Mouse (Mus musculus): ENCODE measurements around the gene Krt35. TPM values are rescaled to one million over a fixed set of nuclear protein-coding genes. Genes with fewer than 3 reads are reported as not detected.

Gene Krt35
- polyA plus RNA-seq, 1 experiment from 2014 or later, result not detected

DNA sequence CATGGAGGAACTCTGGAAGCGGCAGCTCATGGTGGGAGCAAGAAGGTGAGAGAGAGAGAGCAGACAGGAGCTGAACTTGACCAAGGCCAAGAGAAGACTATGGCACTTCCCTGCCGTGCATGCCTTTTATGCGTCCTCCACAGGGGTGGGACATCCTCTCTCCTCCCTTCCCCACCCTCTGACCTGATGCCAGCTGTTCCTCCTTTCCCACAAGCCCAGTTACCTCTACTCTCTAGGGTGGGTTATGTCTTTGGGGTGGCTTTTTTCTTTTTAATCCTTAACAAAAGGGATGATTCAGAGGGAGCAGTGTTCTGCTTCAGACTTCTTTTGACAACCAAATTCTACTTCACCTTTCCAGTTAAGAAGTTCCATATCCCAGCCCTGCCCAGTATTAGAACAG is 25.4 kb upstream of the Krt35 start, which contains the start of gene Krt13:
Gene Krt13, minus strand, starts transcription at position 101 of the 400 bp plus-strand sequence.
- H3K36me3 ChIP-seq (ENCODE audit: control insufficient read depth, insufficient read depth), result no peaks in the 10 kb centered on the region
- 83% methylated on average over 3 of the region's 3 CpGs for WGBS

DNA sequence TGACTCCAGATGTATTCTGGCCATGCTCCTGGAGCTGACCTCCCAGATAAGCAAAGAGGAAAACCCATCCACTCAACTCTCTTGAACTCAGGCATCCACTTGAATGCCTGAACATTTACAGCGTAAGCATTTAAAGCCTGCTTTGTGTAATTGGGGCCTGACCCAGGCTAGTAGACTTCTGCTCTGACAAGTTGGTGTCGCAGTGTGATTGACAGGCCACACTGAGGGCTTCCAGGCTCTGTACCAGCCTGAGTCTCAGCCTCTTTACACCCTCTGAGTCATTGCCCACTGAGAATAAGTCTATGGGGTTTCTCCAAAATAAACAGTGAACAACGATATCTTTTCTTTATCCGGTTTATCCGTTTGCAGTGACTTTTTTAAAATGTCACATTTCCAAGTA is 24.3 kb upstream of the Krt35 start:
- ATAC-seq (replicated peaks; ENCODE audit: extremely low read depth, insufficient read depth, low FRiP score), result no peak
- Histone ChIP-seq H3K27me3 (ENCODE audit: control insufficient read depth, insufficient read depth, low read length) (no peaks in the 10 kb centered on the region), H3K4me1 (ENCODE audit: control insufficient read depth, insufficient read depth, low read length) (no peaks in the 10 kb centered on the region), H3K27ac (ENCODE audit: low read length) (no peak overlapping the region), H3K4me2 (ENCODE audit: low read depth, low read length) (no peak overlapping the region), H3K36me3 (ENCODE audit: control insufficient read depth, insufficient read depth) (no peaks in the 10 kb centered on the region), H3K9me3 (replicated peaks; ENCODE audit: control insufficient read depth, low read length) (no peaks in the 10 kb centered on the region), H3K4me3 (ENCODE audit: low read length) (no peak overlapping the region), H3K9ac (ENCODE audit: low read length) (no peak overlapping the region)
- 44% methylated on average over 5 of the region's 5 CpGs for WGBS

More for the DNA sequence above, 25.4 kb upstream of the Krt35 start, which contains the start of gene Krt13:
- ATAC-seq (replicated peaks; ENCODE audit: extremely low read depth, insufficient read depth, low FRiP score), result no peak
- no peak within 1 kb of the TSS for H3K4me3 ChIP-seq (ENCODE audit: low read length)
- no peak within 1 kb of the TSS for H3K9ac ChIP-seq (ENCODE audit: low read length)
- no peak within 1 kb of the TSS for H3K4me2 ChIP-seq (ENCODE audit: low read depth, low read length)
- H3K27me3 ChIP-seq (ENCODE audit: control insufficient read depth, insufficient read depth, low read length), result no peaks in the 10 kb centered on the region
- no peaks in the 10 kb centered on the region for H3K4me1 ChIP-seq (ENCODE audit: control insufficient read depth, insufficient read depth, low read length)
- H3K27ac ChIP-seq (ENCODE audit: low read length), result no peak within 1 kb of the TSS
- no peaks in the 10 kb centered on the region for H3K9me3 ChIP-seq (replicated peaks; ENCODE audit: control insufficient read depth, low read length)

- Histone ChIP-seq H3K36me3 (ENCODE audit: control insufficient read depth, insufficient read depth) (no peaks in the 10 kb centered on the region), H3K27ac (ENCODE audit: low read length) (no peak overlapping the region), H3K4me2 (ENCODE audit: low read depth, low read length) (no peak overlapping the region), H3K4me3 (ENCODE audit: low read length) (no peak overlapping the region), H3K27me3 (ENCODE audit: control insufficient read depth, insufficient read depth, low read length) (no peaks in the 10 kb centered on the region), H3K9me3 (replicated peaks; ENCODE audit: control insufficient read depth, low read length) (no peaks in the 10 kb centered on the region), H3K4me1 (ENCODE audit: control insufficient read depth, insufficient read depth, low read length) (no peaks in the 10 kb centered on the region), H3K9ac (ENCODE audit: low read length) (no peak overlapping the region)
- no peak for ATAC-seq (replicated peaks; ENCODE audit: extremely low read depth, insufficient read depth, low FRiP score)
- WGBS, result 81% methylated on average over 2 of the region's 2 CpGs
These were observed 17.6 kb upstream of the Krt35 start for GRCm38 (mm10) chr11:100113742-100114029.

GRCm38 (mm10) chr11:100112935-100113741 is 17.1 kb upstream of the Krt35 start:
- Histone ChIP-seq H3K36me3 (ENCODE audit: control insufficient read depth, insufficient read depth) (no peaks in the 10 kb centered on the region), H3K4me3 (ENCODE audit: low read length) (no peak overlapping the region), H3K9me3 (replicated peaks; ENCODE audit: control insufficient read depth, low read length) (no peaks in the 10 kb centered on the region), H3K27me3 (ENCODE audit: control insufficient read depth, insufficient read depth, low read length) (no peaks in the 10 kb centered on the region), H3K4me2 (ENCODE audit: low read depth, low read length) (no peak overlapping the region), H3K4me1 (ENCODE audit: control insufficient read depth, insufficient read depth, low read length) (no peaks in the 10 kb centered on the region), H3K9ac (ENCODE audit: low read length) (no peak overlapping the region), H3K27ac (ENCODE audit: low read length) (no peak overlapping the region)
- 76% methylated on average over 11 of the region's 11 CpGs for WGBS
- ATAC-seq (replicated peaks; ENCODE audit: extremely low read depth, insufficient read depth, low FRiP score), result no peak

GRCm38 (mm10) chr11:100105576-100106122 is 9.6 kb upstream of the Krt35 start, which contains the start of gene Krt36:
TSS of gene Krt36 (minus strand) at chr11:100105626.
- 79% methylated on average over 6 of the region's 6 CpGs for WGBS
- no peak for ATAC-seq (replicated peaks; ENCODE audit: extremely low read depth, insufficient read depth, low FRiP score)

DNA sequence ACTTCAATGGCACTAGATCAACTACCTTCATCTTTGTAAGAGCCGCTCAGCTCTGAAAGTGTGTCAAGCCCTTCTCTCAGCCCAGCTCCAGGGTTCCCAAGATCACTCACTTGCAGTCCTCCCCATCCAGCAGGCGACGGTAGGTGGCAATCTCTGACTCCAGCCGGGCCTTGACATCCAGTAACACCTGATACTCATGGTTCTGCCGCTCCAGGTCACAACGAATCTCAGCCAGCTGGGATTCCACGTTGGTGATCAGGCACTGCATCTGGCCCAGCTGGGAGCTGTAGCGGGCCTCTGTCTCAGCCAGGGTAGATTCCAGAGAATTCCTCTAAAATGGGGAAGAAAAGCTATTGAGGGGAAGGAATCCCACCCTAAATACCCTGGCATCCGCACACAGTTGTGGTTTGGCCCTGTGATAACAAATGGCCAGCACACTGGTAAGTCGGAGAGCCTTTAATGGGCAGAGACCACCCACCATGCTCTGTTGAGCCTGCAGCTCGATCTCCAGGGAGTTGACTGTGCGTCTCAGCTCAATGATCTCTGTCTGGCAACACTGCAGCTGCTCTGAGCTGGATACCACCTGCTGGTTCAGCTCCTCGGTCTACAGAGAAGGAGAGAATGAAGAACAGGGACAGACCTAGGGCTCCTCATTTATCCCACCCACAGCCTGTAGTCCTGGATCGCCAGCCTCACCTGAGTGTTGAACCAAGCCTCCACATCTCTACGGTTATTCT is 6.8 kb upstream of the Krt35 start:
- Histone ChIP-seq H3K27ac (ENCODE audit: low read length) (no peak overlapping the region), H3K4me2 (ENCODE audit: low read depth, low read length) (no peak overlapping the region), H3K9me3 (replicated peaks; ENCODE audit: control insufficient read depth, low read length) (no peaks in the 10 kb centered on the region), H3K36me3 (ENCODE audit: control insufficient read depth, insufficient read depth) (no peaks in the 10 kb centered on the region), H3K4me3 (ENCODE audit: low read length) (no peak overlapping the region), H3K9ac (ENCODE audit: low read length) (no peak overlapping the region), H3K27me3 (ENCODE audit: control insufficient read depth, insufficient read depth, low read length) (no peaks in the 10 kb centered on the region), H3K4me1 (ENCODE audit: control insufficient read depth, insufficient read depth, low read length) (no peaks in the 10 kb centered on the region)
- WGBS, result 49% methylated on average over 15 of the region's 15 CpGs
- no peak for ATAC-seq (replicated peaks; ENCODE audit: extremely low read depth, insufficient read depth, low FRiP score)

More at GRCm38 (mm10) chr11:100105576-100106122, 9.6 kb upstream of the Krt35 start, which contains the start of gene Krt36:
- Histone ChIP-seq H3K4me1 (ENCODE audit: control insufficient read depth, insufficient read depth, low read length) (no peaks in the 10 kb centered on the region), H3K36me3 (ENCODE audit: control insufficient read depth, insufficient read depth) (no peaks in the 10 kb centered on the region), H3K27ac (ENCODE audit: low read length) (no peak within 1 kb of the TSS), H3K4me2 (ENCODE audit: low read depth, low read length) (no peak within 1 kb of the TSS), H3K4me3 (ENCODE audit: low read length) (no peak within 1 kb of the TSS), H3K9me3 (replicated peaks; ENCODE audit: control insufficient read depth, low read length) (no peaks in the 10 kb centered on the region), H3K9ac (ENCODE audit: low read length) (no peak within 1 kb of the TSS), H3K27me3 (ENCODE audit: control insufficient read depth, insufficient read depth, low read length) (no peaks in the 10 kb centered on the region)

DNA sequence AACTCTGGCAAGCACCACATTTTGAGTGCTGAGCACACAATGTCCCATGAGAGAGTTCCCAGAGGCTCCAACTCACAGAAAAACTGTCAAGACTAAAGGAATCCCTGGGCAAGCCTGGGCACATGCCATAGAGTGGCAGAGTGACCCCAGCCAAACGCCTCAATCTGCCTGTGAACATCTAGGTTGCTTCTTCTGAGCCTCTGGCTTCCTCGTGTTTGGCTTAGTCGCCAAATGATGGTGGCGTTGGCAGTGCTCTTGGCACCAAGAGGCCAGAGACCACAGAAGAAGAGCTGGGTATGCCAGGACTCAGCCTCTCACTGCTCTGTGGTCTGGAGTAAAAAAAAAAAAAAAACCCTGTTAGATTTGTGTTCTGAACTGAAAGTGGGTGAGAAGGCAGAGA is 4.3 kb upstream of the Krt35 start:
- no peaks in the 10 kb centered on the region for H3K9me3 ChIP-seq (replicated peaks; ENCODE audit: control insufficient read depth, low read length)
- ATAC-seq (replicated peaks; ENCODE audit: extremely low read depth, insufficient read depth, low FRiP score), result no peak
- no peak overlapping the region for H3K27ac ChIP-seq (ENCODE audit: low read length)
- 73% methylated on average over 4 of the region's 4 CpGs for WGBS
- H3K27me3 ChIP-seq (ENCODE audit: control insufficient read depth, insufficient read depth, low read length), result no peaks in the 10 kb centered on the region
- no peaks in the 10 kb centered on the region for H3K4me1 ChIP-seq (ENCODE audit: control insufficient read depth, insufficient read depth, low read length)
- H3K4me2 ChIP-seq (ENCODE audit: low read depth, low read length), result no peak overlapping the region
- H3K4me3 ChIP-seq (ENCODE audit: low read length), result no peak overlapping the region
- no peaks in the 10 kb centered on the region for H3K36me3 ChIP-seq (ENCODE audit: control insufficient read depth, insufficient read depth)
- no peak overlapping the region for H3K9ac ChIP-seq (ENCODE audit: low read length)

DNA sequence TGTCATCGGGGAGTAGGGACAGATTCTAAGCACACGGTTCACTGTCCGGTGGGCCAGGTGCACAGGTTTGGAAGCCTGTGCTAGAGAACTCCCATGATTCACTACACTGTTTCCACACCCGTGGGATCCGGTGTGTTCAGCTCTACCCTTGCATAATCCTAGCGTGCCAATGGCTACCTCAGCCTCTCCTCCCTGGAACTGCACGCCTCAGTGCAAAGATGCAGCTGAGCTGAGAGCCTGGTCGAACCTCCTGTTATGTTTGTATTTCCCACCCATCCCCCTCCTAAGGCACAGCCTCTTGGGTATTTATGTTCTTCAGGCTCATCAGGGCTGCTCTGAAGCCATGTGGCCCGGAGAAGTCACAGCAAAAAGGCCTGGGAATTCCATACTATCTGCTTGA is 1.8 kb upstream of the Krt35 start:
- H3K27ac ChIP-seq (ENCODE audit: low read length), result no peak overlapping the region
- no peak; the same call in 1 of the 2 replicates for ATAC-seq (replicated peaks; ENCODE audit: extremely low read depth, insufficient read depth, low FRiP score)
- H3K4me2 ChIP-seq (ENCODE audit: low read depth, low read length), result no peak overlapping the region
- H3K4me1 ChIP-seq (ENCODE audit: control insufficient read depth, insufficient read depth, low read length), result no peaks in the 10 kb centered on the region
- 65% methylated on average over 9 of the region's 9 CpGs for WGBS
- H3K9me3 ChIP-seq (replicated peaks; ENCODE audit: control insufficient read depth, low read length), result no peaks in the 10 kb centered on the region
- no peaks in the 10 kb centered on the region for H3K36me3 ChIP-seq (ENCODE audit: control insufficient read depth, insufficient read depth)
- H3K9ac ChIP-seq (ENCODE audit: low read length), result no peak overlapping the region
- no peaks in the 10 kb centered on the region for H3K27me3 ChIP-seq (ENCODE audit: control insufficient read depth, insufficient read depth, low read length)
- no peak overlapping the region for H3K4me3 ChIP-seq (ENCODE audit: low read length)
